Mouse (Mus musculus) cerebellum, adult 18-20 months (tissue): ENCODE measurements around the gene Myoc.

ENCODE experiments used
- DNase-seq, 2 experiments: peaks; one replicate each; pipeline ENCODE4 v3.0.0; 2021

Gene Myoc

DNA sequence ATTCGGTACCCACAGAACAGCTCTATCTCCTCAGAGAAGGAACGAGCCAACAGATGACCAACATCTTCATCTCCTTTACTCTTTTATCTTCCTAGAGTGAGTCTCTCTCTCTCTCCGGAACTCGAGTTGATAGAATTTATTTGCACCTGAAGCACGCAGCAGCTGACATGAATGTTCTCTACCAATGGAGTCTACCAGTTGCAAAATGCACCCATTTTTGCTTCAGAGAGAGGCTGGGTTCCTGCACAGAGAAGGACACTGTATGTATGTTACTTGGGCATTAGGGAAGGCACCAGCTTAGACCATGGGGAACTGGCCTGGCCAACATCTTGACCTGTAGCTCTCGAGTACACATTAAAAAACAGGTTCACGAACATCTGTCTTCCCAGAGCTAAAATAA lies 19.2 kb downstream of the Myoc start, which contains the start of gene Myocos:
Gene Myocos, minus strand, starts transcription at position 101 of the 400 bp plus-strand sequence.
- DNase-seq, result no peak

DNA sequence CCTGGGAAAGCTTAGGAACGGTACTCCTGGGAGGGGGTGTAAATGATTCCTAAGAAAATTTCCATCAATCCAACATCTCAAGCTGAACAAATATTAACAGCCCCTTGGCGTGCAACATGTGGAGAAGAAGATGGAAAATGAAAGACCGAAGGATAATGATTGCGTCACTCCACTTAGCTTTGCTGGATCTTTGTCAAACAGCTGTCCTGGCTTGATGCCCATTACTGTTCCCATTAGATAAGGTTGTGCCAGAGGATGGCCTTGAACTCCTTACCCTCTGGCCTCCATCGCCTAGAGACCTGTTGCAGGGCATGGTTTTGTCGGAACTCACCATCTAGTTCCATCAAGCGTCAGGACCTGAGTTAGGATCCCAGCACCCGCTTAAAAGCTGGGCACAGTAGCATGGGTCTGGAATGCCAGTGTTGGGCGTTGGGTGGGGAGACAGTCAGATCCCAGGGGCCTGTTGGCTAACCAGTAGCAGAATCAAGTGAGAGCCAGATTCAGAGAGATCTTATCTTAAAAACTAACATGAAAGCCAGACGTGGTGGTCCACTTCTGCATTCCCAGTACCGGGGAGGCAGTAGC lies 21.4 kb downstream of the Myoc start:
- no peak for DNase-seq

DNA sequence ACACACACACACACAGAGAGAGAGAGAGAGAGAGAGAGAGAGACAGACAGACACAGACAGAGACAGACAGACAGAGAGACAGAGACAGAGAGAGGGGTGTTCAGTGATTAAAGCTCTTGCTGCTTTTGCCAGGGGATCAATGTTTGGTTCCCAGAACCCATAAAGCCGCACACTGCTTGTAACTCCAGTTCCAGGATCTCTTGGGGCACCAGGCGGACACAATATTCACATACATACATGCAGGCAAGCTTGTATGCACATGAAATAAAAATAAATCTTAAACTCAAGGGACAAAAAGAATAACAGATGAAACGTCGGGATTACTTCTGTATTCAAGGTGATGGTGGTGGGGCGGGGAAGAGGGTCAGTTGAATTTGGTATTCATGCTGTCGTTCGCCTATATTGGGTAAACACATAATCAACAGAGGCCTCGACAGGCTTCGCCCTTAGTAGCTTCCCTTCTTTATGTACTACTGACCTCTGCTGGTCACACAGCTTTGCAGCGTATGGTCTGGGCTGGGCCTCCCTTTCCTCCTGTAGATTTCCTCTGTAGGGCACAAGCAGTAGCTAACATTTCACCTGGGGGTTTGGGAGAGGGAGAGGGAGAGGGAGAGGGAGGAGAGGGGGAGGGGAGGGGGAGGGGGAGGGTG lies 26.0 kb downstream of the Myoc start:
- peak; percentile 76 to 84 for DNase-seq

DNA sequence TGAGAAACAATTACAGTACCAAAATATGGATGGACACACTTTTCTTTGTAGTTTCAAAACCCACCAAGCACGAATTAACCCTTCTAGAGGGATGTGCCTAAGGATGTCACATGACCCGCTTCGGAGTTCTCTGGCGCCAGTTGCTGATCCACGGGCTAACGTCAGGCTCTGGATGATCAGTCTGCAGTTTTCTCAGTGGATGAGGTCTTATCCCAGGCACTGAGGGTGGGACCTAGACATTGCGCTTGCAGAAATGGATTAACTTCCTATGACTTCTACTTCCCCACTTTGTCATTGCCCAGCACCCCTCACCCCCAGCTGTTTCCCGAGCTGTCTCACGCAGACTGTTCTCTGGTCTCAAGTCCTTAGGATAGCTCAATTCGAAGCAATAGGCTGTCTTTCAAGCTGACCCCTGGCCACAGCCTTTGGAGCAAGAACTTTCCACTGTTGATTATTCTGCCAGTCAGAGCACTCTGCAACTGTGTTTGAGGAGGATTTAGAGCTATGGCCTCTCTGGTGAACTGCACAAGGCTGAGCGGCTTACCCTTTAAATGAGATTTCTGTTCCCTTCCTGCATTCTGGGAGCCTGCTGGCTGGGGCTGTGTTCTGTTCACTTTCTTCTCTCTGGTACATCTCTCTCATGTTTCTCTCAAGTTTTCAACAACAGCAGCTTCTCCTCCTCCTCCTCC lies 26.7 kb downstream of the Myoc start:
- no peak for DNase-seq

DNA sequence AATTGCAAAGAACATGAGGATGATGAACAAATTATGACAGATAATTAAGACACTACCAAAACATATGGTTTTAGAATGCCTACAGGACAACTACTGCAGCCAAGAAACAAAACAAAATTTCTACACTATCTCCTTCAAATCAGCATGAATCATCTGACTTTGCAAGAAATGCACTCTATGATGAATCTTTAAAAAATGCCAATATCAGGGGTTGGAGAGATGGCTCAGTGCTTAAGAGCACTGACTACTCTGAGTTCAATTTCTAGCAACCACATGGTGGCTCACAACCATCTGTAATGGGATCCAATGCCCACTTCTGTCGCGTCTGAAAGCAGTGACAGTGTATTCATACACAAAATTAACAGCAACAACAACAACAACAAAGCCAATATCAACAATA lies 54.8 kb downstream of the Myoc start:
- no peak for DNase-seq

DNA sequence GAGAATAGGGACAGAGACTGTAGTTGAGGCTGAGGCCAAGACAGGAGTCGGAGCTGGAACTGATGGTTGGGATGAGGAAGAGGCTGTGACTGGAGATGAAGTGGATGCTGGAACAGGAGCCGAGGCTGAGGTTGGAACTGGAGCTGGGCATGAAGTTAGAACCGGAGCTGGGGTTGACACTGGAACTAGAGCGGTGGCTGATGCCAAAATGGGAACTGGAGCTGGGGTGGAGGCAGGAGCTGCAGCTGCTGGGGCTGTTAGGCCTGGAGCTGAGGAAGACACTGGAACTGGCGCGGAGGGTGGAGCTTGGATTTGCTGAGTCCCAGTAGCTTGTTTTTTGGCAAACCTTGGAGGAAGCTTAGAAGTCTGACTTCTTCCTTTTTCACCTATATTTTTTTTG lies 58.9 kb downstream of the Myoc start:
- no peak for DNase-seq
